Mouse (Mus musculus): Measurements from ENCODE around the gene Hmcn2.
A peak's percentile ranks its signal among the peaks of the same experiment; 100 is the strongest.

Gene Hmcn2

GRCm38 (mm10) chr2:31314007-31314465, at the start of gene Hmcn2:
Gene Hmcn2, plus strand, starts transcription at chr2:31314415.
- DNase-seq = no peak

- DNase-seq = no peak
Measured at GRCm38 (mm10) chr2:31267447-31267846, 46.8 kb upstream of the Hmcn2 start.

GRCm38 (mm10) chr2:31268631-31269030, 45.6 kb upstream of the Hmcn2 start:
- no peak for DNase-seq

- DNase-seq = no peak
Measured at GRCm38 (mm10) chr2:31269188-31269587, 45.0 kb upstream of the Hmcn2 start.

- DNase-seq = no peak
Measured at GRCm38 (mm10) chr2:31269847-31270246, 44.4 kb upstream of the Hmcn2 start.

- no peak for DNase-seq
Measured at GRCm38 (mm10) chr2:31270470-31270869, 43.7 kb upstream of the Hmcn2 start.

GRCm38 (mm10) chr2:31271071-31271470, 43.1 kb upstream of the Hmcn2 start:
- peak; percentile 18 for DNase-seq

GRCm38 (mm10) chr2:31274993-31275392, 39.2 kb upstream of the Hmcn2 start:
- no peak for DNase-seq

- no peak for DNase-seq
Measured at GRCm38 (mm10) chr2:31277810-31278209, 36.4 kb upstream of the Hmcn2 start.

- DNase-seq = no peak
Measured at GRCm38 (mm10) chr2:31278483-31278882, 35.7 kb upstream of the Hmcn2 start.

- DNase-seq = no peak
Measured at GRCm38 (mm10) chr2:31281138-31281537, 33.1 kb upstream of the Hmcn2 start.

- DNase-seq = no peak
Measured at GRCm38 (mm10) chr2:31282266-31282665, 31.9 kb upstream of the Hmcn2 start.

- DNase-seq = no peak
Measured at GRCm38 (mm10) chr2:31282880-31283279, 31.3 kb upstream of the Hmcn2 start.

GRCm38 (mm10) chr2:31284531-31284930, 29.7 kb upstream of the Hmcn2 start:
- no peak for DNase-seq

- peak; percentile 64 for DNase-seq
Measured at GRCm38 (mm10) chr2:31291421-31291820, 22.8 kb upstream of the Hmcn2 start.

- peak; percentile 84 for DNase-seq
Measured at GRCm38 (mm10) chr2:31294985-31295384, 19.2 kb upstream of the Hmcn2 start.

GRCm38 (mm10) chr2:31296395-31296794, 17.8 kb upstream of the Hmcn2 start:
- no peak for DNase-seq

- peak; percentile 65 for DNase-seq
Measured at GRCm38 (mm10) chr2:31297602-31298268, 16.5 kb upstream of the Hmcn2 start.

GRCm38 (mm10) chr2:31298814-31299213, 15.4 kb upstream of the Hmcn2 start:
- DNase-seq = no peak

GRCm38 (mm10) chr2:31299266-31299665, 14.9 kb upstream of the Hmcn2 start:
- peak; percentile 33 for DNase-seq

GRCm38 (mm10) chr2:31299996-31300395, 14.2 kb upstream of the Hmcn2 start:
- DNase-seq = no peak

GRCm38 (mm10) chr2:31303177-31303576, 11.0 kb upstream of the Hmcn2 start:
- no peak for DNase-seq

- DNase-seq = no peak
Measured at GRCm38 (mm10) chr2:31304191-31304590, 10.0 kb upstream of the Hmcn2 start.

GRCm38 (mm10) chr2:31304801-31305665, 9.2 kb upstream of the Hmcn2 start:
- no peak for DNase-seq

Data from thymus, postnatal 14 days (tissue).